Mouse (Mus musculus): Measurements from ENCODE around the gene Car15. TPM values are rescaled to one million over a fixed set of nuclear protein-coding genes. Genes with fewer than 3 reads are reported as not detected.

The Car15 gene
- polyA plus RNA-seq, 1 experiment from 2014 or later, result 0.39 TPM

- WGBS, result 19% methylated on average over 83 of the region's 83 CpGs
These were observed 35.1 kb downstream of the Car15 start for GRCm38 (mm10) chr16:17802839-17803674.

GRCm38 (mm10) chr16:17802456-17802838, 35.7 kb downstream of the Car15 start:
- Histone ChIP-seq H3K9me3 (ENCODE audit: control insufficient read depth) (no peaks in the 10 kb centered on the region), H3K4me2 (replicated peaks; ENCODE audit: low read depth) (peak overlapping the region; percentile 60), H3K36me3 (ENCODE audit: control insufficient read depth, insufficient read depth) (0 out of 2 replicates have a peak, but pooled peaks cover 4% of the 10 kb centered on the region), H3K27me3 (replicated peaks; ENCODE audit: control insufficient read depth, insufficient read depth, low read length) (peaks cover 76% of the 10 kb centered on the region), H3K9ac (ENCODE audit: low read depth, low read length) (no peak overlapping the region), H3K27ac (ENCODE audit: low read depth, low read length) (no peak overlapping the region), H3K4me1 (replicated peaks; ENCODE audit: control insufficient read depth, insufficient read depth, low read length) (0 out of 2 replicates have a peak, but pooled peaks cover 8% of the 10 kb centered on the region), H3K4me3 (ENCODE audit: low read depth, low read length) (peak overlapping the region; percentile 38)
- ATAC-seq, result no peak
- no peak for TF ChIP-seq CTCF (IDR thresholded peaks at IDR 0.05; ENCODE audit: low read depth)
- 34% methylated on average over 18 of the region's 18 CpGs for WGBS

More at GRCm38 (mm10) chr16:17802839-17803674, 35.1 kb downstream of the Car15 start:
- H3K4me1 ChIP-seq (replicated peaks; ENCODE audit: control insufficient read depth, insufficient read depth, low read length), result 0 out of 2 replicates have a peak, but pooled peaks cover 8% of the 10 kb centered on the region
- TF ChIP-seq CTCF (IDR thresholded peaks at IDR 0.05; ENCODE audit: low read depth), result no peak; the same call in 1 of the 2 replicates
- H3K4me2 ChIP-seq (replicated peaks; ENCODE audit: low read depth), result peak overlapping the region; percentile 60
- H3K9ac ChIP-seq (ENCODE audit: low read depth, low read length), result no peak overlapping the region
- peak; percentile 12; the same call in 1 of the 2 replicates for ATAC-seq
- 0 out of 2 replicates have a peak, but pooled peaks cover 4% of the 10 kb centered on the region for H3K36me3 ChIP-seq (ENCODE audit: control insufficient read depth, insufficient read depth)
- peaks cover 76% of the 10 kb centered on the region for H3K27me3 ChIP-seq (replicated peaks; ENCODE audit: control insufficient read depth, insufficient read depth, low read length)
- H3K27ac ChIP-seq (ENCODE audit: low read depth, low read length), result no peak overlapping the region
- H3K4me3 ChIP-seq (ENCODE audit: low read depth, low read length), result peak overlapping the region; percentile 38
- no peaks in the 10 kb centered on the region for H3K9me3 ChIP-seq (ENCODE audit: control insufficient read depth)

GRCm38 (mm10) chr16:17801777-17802455, 36.2 kb downstream of the Car15 start:
- Histone ChIP-seq H3K9me3 (ENCODE audit: control insufficient read depth) (no peaks in the 10 kb centered on the region), H3K36me3 (ENCODE audit: control insufficient read depth, insufficient read depth) (0 out of 2 replicates have a peak, but pooled peaks cover 4% of the 10 kb centered on the region), H3K27ac (ENCODE audit: low read depth, low read length) (no peak overlapping the region), H3K4me1 (replicated peaks; ENCODE audit: control insufficient read depth, insufficient read depth, low read length) (0 out of 2 replicates have a peak, but pooled peaks cover 8% of the 10 kb centered on the region), H3K27me3 (replicated peaks; ENCODE audit: control insufficient read depth, insufficient read depth, low read length) (peaks cover 80% of the 10 kb centered on the region), H3K4me3 (ENCODE audit: low read depth, low read length) (no peak overlapping the region), H3K9ac (ENCODE audit: low read depth, low read length) (no peak overlapping the region), H3K4me2 (replicated peaks; ENCODE audit: low read depth) (no peak overlapping the region)
- 30% methylated on average over 7 of the region's 7 CpGs for WGBS
- no peak for TF ChIP-seq CTCF (IDR thresholded peaks at IDR 0.05; ENCODE audit: low read depth)
- ATAC-seq, result no peak

GRCm38 (mm10) chr16:17799584-17799983, 38.6 kb downstream of the Car15 start:
- TF ChIP-seq CTCF (IDR thresholded peaks at IDR 0.05; ENCODE audit: low read depth), result no peak
- no peak overlapping the region for H3K4me2 ChIP-seq (replicated peaks; ENCODE audit: low read depth)
- no peak for ATAC-seq

GRCm38 (mm10) chr16:17798321-17799180, 39.6 kb downstream of the Car15 start:
- H3K9me3 ChIP-seq (ENCODE audit: control insufficient read depth), result no peaks in the 10 kb centered on the region
- no peaks in the 10 kb centered on the region for H3K4me1 ChIP-seq (replicated peaks; ENCODE audit: control insufficient read depth, insufficient read depth, low read length)

More at GRCm38 (mm10) chr16:17799584-17799983, 38.6 kb downstream of the Car15 start:
- Histone ChIP-seq H3K36me3 (ENCODE audit: control insufficient read depth, insufficient read depth) (no peaks in the 10 kb centered on the region), H3K4me1 (replicated peaks; ENCODE audit: control insufficient read depth, insufficient read depth, low read length) (0 out of 2 replicates have a peak, but pooled peaks cover 5% of the 10 kb centered on the region), H3K27me3 (replicated peaks; ENCODE audit: control insufficient read depth, insufficient read depth, low read length) (peaks cover 68% of the 10 kb centered on the region), H3K4me3 (ENCODE audit: low read depth, low read length) (no peak overlapping the region), H3K27ac (ENCODE audit: low read depth, low read length) (no peak overlapping the region), H3K9me3 (ENCODE audit: control insufficient read depth) (no peaks in the 10 kb centered on the region), H3K9ac (ENCODE audit: low read depth, low read length) (no peak overlapping the region)

More at GRCm38 (mm10) chr16:17798321-17799180, 39.6 kb downstream of the Car15 start:
- peaks cover under 1% of the 10 kb centered on the region; the same call in 1 of the 2 replicates for H3K36me3 ChIP-seq (ENCODE audit: control insufficient read depth, insufficient read depth)
- peaks cover 60% of the 10 kb centered on the region for H3K27me3 ChIP-seq (replicated peaks; ENCODE audit: control insufficient read depth, insufficient read depth, low read length)
- H3K4me3 ChIP-seq (ENCODE audit: low read depth, low read length), result peak overlapping the region; percentile 56
- peak overlapping the region; percentile 77 for H3K27ac ChIP-seq (ENCODE audit: low read depth, low read length)
- peak overlapping the region; percentile 73 for H3K4me2 ChIP-seq (replicated peaks; ENCODE audit: low read depth)
- peak; percentile 40; the same call in 1 of the 2 replicates for ATAC-seq
- TF ChIP-seq CTCF (IDR thresholded peaks at IDR 0.05; ENCODE audit: low read depth), result no peak
- WGBS, result 3% methylated on average over 40 of the region's 45 CpGs
- H3K9ac ChIP-seq (ENCODE audit: low read depth, low read length), result peak overlapping the region; percentile 69

Data from intestine, postnatal 0 days (tissue).